Mouse (Mus musculus) heart, adult 2 months (tissue): Measurements from ENCODE around the gene Btg3. TPM values are rescaled to one million over a fixed set of nuclear protein-coding genes. Genes with fewer than 3 reads are reported as not detected.

ENCODE experiments used
- DNase-seq, 2 experiments: peaks; one replicate each; pipeline ENCODE4 v3.0.0; 2021
- H3K27ac ChIP-seq: fragments of 200-600 bp; 2 replicates; pipeline ENCODE4 v1.8.1; 2022
- H3K27me3 ChIP-seq: fragments of 200-500 bp; 2 replicates; pipeline ENCODE4 v1.6.1; 2012; ENCODE audit warnings: mild to moderate bottlenecking, low read length, inconsistent platforms, mixed read lengths; ENCODE audit not compliant: control insufficient read depth, insufficient read depth
- H3K36me3 ChIP-seq: fragments of 200-500 bp; 2 replicates; pipeline ENCODE4 v1.6.1; 2012; ENCODE audit warnings: low read length, inconsistent platforms; ENCODE audit not compliant: control insufficient read depth, insufficient read depth
- H3K4me1 ChIP-seq: fragments of 200-500 bp; 2 replicates; pipeline ENCODE4 v1.6.1; 2011; ENCODE audit warnings: low read length; ENCODE audit not compliant: control insufficient read depth, insufficient read depth
- H3K4me3 ChIP-seq: fragments of 200-600 bp; 2 replicates; pipeline ENCODE4 v1.8.1; 2022
- H3K79me2 ChIP-seq: fragments of 200-500 bp; replicated peaks from 2 replicates; pipeline ENCODE4 v1.6.1; 2012; ENCODE audit warnings: mild to moderate bottlenecking, inconsistent platforms, low read length, moderate library complexity, mixed read lengths; ENCODE audit not compliant: control insufficient read depth, insufficient read depth
- H3K9ac ChIP-seq: fragments of 200-500 bp; 2 replicates; pipeline ENCODE4 v1.6.1; 2012; ENCODE audit warnings: low read depth, mild to moderate bottlenecking, control low read depth, inconsistent platforms, low read length, mixed read lengths
- CTCF ChIP-seq: fragments of 200-600 bp; IDR thresholded peaks from 2 replicates; pipeline ENCODE4 v1.8.1; 2022; ENCODE audit warnings: antibody characterized with exemption, mild to moderate bottlenecking, moderate library complexity
- EP300 ChIP-seq: fragments of 200-500 bp; IDR thresholded peaks from 2 replicates; pipeline ENCODE4 v1.6.1; 2011; ENCODE audit warnings: low read depth, low read length, control low read depth; ENCODE audit not compliant: insufficient read depth
- POLR2A ChIP-seq: fragments of 200-500 bp; IDR thresholded peaks from 2 replicates; pipeline ENCODE4 v1.6.1; 2011; ENCODE audit warnings: mild to moderate bottlenecking, low read depth, low read length, control low read depth; ENCODE audit not compliant: insufficient read depth
- WGBS: fragments of 180-500 bp; shearing (Covaris S2); methylation state at CpG from one replicate; pipeline ENCODE4 v1.1.7; 2018; 5-methylcytosine and 5-hydroxymethylcytosine counted together
- intact Hi-C: fragments of 180-260 bp; cut with DNase I; formaldehyde crosslinking; loops from one replicate; pipeline ENCODE4 v1.15.1; 2025
- polyA plus RNA-seq: library from polyadenylated mRNA; depleted of rRNA; stranded (reverse); fragments of >200 nt; gene quantifications from 2 replicates; pipeline ENCODE4 v1.2.3, GENCODE M21; 2012
- total RNA-seq, 2 experiments: library from RNA; stranded (reverse); gene quantifications; 2 replicates each; pipeline ENCODE4 v1.2.3; 2021

Gene Btg3
- total and polyA plus RNA-seq, 3 experiments, result 1.7 to 7.1 (median 6.8) TPM

DNA sequence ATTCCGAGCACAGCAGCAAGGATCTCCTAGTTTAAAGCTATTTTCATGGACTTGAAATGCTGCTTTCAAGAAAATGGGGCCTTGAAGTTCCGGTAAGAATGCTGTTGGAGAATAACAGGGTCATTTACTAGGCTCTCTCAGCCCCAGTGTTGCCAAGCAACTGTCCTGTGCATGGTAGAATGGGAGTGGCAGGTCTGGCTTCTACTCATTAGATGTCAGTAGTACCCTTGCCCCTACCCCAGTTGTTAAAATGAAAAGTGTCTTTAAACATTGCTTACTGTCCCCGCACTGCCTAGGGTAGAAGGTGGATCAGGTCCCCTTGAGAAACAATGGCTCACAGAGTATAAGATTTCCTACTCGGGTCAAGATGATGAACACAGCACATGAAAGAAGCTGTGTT, 35.6 kb downstream of the Btg3 start:
- Histone ChIP-seq H3K4me1 (no peaks in the 10 kb centered on the region), H3K36me3 (peaks cover 2% of the 10 kb centered on the region; the same call in 1 of the 2 replicates), H3K4me3 (no peak overlapping the region), H3K79me2 (no peaks in the 10 kb centered on the region), H3K9ac (no peak overlapping the region), H3K27me3 (no peaks in the 10 kb centered on the region), H3K27ac (no peak overlapping the region)
- DNase-seq, result no peak
- no peak for TF ChIP-seq POLR2A
- 88% methylated on average over 4 of the region's 4 CpGs for WGBS
- intact Hi-C loops, result no loop called here

DNA sequence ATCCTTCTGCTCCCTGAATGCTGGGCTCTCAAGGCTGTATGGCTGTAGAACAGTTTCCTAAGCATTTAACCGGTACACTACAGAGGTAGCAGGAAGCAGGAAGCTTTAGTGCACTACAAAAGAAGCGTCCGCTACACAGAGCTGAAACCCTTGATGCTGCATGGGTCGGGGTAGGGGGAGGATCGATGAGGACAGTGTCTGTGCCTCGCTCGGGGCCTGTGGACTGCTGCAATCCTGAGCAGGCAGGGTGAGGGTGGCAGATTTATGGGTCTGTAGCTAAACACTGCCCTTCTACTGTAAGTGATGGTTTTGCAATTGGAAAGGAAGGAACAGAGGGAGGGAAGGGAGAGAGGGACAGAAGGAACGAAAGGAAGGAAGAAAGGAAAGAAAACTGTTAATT, 39.8 kb downstream of the Btg3 start:
- Histone ChIP-seq H3K79me2 (no peaks in the 10 kb centered on the region), H3K4me1 (no peaks in the 10 kb centered on the region), H3K27me3 (no peaks in the 10 kb centered on the region), H3K9ac (no peak overlapping the region), H3K36me3 (no peaks in the 10 kb centered on the region), H3K27ac (no peak overlapping the region), H3K4me3 (no peak overlapping the region)
- WGBS, result 60% methylated on average over 8 of the region's 8 CpGs
- no peak for DNase-seq
- TF ChIP-seq CTCF (no peak), EP300 (no peak), POLR2A (no peak)
- intact Hi-C loops, result no loop called here

DNA sequence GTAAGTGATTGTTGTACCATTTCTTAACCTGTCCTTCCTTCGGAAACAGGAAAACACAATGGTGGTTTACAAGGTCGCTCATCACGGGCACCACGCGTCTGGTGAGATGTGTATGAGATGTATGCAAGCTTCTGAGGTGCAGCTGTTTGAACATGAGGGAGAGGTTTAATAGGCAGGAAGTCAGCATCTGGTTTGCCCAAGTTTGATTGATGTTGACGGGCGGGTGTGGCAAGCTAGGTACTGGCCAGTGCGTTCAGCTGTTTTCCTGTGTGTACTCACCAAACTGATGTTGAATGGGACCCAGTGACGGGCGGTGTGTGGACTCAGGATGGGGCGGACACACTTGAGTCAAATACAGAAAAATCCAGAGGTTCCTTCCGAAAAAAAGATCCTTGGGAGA, 49.0 kb downstream of the Btg3 start:
- Histone ChIP-seq H3K27me3 (no peaks in the 10 kb centered on the region), H3K79me2 (no peaks in the 10 kb centered on the region), H3K4me3 (no peak overlapping the region), H3K27ac (no peak overlapping the region), H3K9ac (no peak overlapping the region), H3K36me3 (no peaks in the 10 kb centered on the region), H3K4me1 (no peaks in the 10 kb centered on the region)
- DNase-seq, result no peak
- intact Hi-C loops, result no loop called here
- no peak for TF ChIP-seq EP300
- TF ChIP-seq CTCF, result no peak
- no peak for TF ChIP-seq POLR2A
- WGBS, result 85% methylated on average over 12 of the region's 12 CpGs

DNA sequence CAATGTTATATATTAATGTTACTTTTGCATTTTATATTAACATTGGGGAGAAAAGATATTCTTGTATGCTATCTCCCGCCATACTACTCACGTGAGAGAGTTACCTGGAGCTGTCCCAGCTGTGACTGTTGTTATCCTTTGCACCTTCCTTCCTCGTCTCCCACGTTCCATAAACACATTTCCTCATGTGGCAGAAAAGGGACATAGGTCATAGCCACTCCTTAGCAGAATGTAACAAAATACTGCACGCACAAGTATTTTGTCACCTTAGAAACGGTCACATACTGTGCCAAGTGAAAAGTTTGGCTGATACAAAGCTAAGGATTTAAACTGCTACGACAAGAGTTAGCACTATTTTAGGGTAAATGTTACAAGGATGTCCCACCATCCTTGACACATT, 49.4 kb downstream of the Btg3 start:
- TF ChIP-seq CTCF (no peak), EP300 (no peak), POLR2A (no peak)

DNA sequence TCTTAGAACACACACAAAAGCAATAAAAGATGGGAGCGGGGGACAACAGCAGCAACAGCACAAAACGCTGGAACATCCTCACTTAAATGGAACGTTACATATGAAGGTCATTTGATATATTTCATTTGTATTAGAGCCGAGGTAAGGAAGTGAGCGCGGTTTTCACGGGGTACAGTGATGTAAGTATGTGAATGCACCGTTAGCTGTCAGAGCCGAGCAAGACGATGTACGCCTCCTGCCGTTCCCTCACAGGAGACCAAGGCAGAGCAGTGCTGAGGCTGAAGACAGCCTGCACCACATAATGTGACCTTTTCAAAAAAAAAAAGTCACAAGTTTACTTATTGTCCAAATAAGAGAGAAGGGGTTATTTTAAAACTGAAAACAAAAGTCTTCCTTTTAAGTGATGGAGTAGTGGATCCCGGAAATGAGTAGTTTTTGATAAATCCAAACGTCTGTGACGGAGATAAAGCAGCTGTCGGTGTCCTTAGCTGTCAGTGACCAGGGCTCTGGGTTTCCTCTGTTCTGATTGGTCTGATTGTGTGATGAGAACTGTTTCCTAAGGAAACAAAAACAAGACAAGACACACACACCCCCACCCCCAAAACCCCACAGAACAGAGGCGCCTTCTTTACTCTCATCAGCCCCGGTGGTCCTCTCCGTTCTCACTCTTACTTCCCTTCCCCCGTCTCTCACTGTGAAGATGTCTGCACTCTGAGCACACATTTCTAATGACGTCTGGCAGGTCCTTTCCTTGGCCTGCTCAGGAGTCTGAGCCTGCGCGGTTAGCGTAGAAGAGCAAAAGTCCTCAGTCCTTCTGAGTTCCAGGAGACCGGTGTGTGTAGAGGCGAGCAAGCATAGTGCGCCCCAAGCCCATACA, 50.8 kb downstream of the Btg3 start:
- WGBS, result 44% methylated on average over 27 of the region's 27 CpGs
- intact Hi-C loops, result no loop called here
- TF ChIP-seq CTCF (peak; percentile 20), POLR2A (no peak)
- Histone ChIP-seq H3K4me3 (no peak overlapping the region), H3K4me1 (no peaks in the 10 kb centered on the region), H3K9ac (no peak overlapping the region), H3K27ac (no peak overlapping the region), H3K27me3 (no peaks in the 10 kb centered on the region), H3K36me3 (no peaks in the 10 kb centered on the region), H3K79me2 (no peaks in the 10 kb centered on the region)
- DNase-seq, result no peak

More for the DNA sequence above, 49.4 kb downstream of the Btg3 start:
- Histone ChIP-seq H3K9ac (no peak overlapping the region), H3K27ac (no peak overlapping the region), H3K4me3 (no peak overlapping the region), H3K36me3 (no peaks in the 10 kb centered on the region), H3K4me1 (no peaks in the 10 kb centered on the region), H3K27me3 (no peaks in the 10 kb centered on the region), H3K79me2 (no peaks in the 10 kb centered on the region)
- intact Hi-C loops, result no loop called here
- WGBS, result 78% methylated on average over 7 of the region's 7 CpGs
- DNase-seq, result no peak

DNA sequence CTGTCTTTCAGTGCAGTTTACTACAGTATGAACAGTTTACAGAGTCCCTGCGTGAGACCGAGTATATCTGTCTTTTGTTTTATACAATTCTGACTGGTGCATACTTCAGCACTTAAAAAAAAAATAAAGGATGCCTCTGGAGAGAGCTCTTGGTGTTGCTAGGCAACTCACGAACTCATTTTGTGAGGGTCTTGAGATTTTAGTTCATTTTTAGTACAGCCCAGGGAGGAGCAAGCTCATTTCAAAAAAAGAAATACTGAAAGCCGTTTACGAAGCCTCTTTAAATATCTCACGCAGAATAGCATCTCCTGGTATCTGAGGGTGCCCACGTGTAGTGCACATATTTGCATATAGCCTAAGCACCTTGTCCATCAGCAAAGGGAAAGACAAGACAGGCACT, 54.9 kb downstream of the Btg3 start:
- no peaks in the 10 kb centered on the region for H3K36me3 ChIP-seq
- H3K27me3 ChIP-seq, result no peaks in the 10 kb centered on the region
- H3K27ac ChIP-seq, result no peak overlapping the region
- TF ChIP-seq POLR2A, result no peak
- TF ChIP-seq EP300, result no peak
- TF ChIP-seq CTCF, result no peak
- no peak for DNase-seq
- intact Hi-C loops, result no loop called here
- H3K9ac ChIP-seq, result no peak overlapping the region
- H3K4me3 ChIP-seq, result no peak overlapping the region
- peaks cover 2% of the 10 kb centered on the region; the same call in 1 of the 2 replicates for H3K4me1 ChIP-seq
- 35% methylated on average over 7 of the region's 7 CpGs for WGBS
- no peaks in the 10 kb centered on the region for H3K79me2 ChIP-seq
